Mouse (Mus musculus): ENCODE measurements around the gene 4933424G06Rik. TPM values are rescaled to one million over a fixed set of nuclear protein-coding genes. Genes with fewer than 3 reads are reported as not detected.
"Not testable (repeated sequence)": the region's sequence is repeated elsewhere in the genome, so short reads cannot be mapped to it uniquely, and the experiment has no call there.

The 4933424G06Rik gene
- 1 to 10 TPM; 1.2 TPM for total RNA-seq (2021)
- long read RNA-seq, partial matches to known transcripts = 1 of 3 reads
- long read RNA-seq, other reads (novel, unspliced or antisense) = 2 of 3 reads

- peak; percentile 98 for DNase-seq (ENCODE audit: low spot score in 2 of 2)
These were observed at the start of gene 4933424G06Rik for GRCm38 (mm10) chr1:36709854-36710280. Gene 4933424G06Rik, plus strand, starts transcription at chr1:36710149.

- peak; percentile 22 to 28 for DNase-seq (ENCODE audit: low spot score in 2 of 2)
These were observed 45.5 kb upstream of the 4933424G06Rik start for GRCm38 (mm10) chr1:36664457-36664856.

DNA sequence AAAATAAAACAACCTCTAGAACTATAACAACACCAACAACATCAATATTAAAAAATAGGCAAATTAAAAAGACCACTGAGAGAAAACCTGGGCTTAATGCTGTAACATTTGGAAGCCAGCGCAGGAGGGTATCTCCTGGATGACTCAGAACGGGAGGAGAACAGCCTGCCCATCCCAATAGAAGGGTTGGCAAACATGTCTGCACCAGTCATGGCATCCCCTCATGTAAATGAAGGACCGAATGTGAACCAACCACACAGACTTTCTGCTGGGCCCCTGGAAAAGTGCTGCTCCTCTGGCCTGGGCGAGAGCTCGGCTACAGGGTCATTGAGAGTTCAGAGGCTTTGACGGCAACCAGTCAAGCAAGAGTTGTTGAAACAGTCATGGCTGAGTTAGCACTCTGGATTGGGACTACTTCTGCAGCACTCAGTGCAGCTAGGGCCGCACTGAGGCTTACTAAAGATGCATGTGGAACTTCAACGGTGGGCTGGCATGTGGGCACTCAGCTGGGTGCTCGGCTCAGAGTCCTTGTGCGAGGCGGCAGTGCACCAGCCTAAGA lies 44.7 kb upstream of the 4933424G06Rik start:
- no peak for DNase-seq (ENCODE audit: low spot score in 2 of 2)

DNA sequence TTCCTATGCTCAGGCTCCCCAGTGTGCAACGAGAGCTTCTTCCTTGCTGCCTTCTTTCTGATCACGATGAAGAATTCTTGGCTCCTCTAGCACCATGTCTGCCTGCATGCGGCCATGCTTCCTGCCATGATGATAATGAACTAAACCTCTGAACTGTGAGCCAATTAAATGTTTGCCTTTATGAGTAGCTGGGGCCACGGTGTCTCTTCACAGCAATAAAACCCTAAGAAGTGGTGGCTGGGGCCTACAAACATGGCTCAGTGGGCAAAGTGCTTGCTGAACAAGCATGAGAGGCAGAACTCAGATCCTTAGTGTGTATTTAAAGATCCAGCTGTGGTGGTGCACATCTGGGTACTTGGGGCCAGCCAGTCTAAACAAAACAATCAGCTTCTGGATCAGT lies 44.0 kb upstream of the 4933424G06Rik start:
- no peak for DNase-seq (ENCODE audit: low spot score in 2 of 2)

- not testable (repeated sequence) for DNase-seq (ENCODE audit: low spot score in 2 of 2)
These were observed 41.9 kb upstream of the 4933424G06Rik start for GRCm38 (mm10) chr1:36668007-36668406.

- DNase-seq (ENCODE audit: low spot score in 2 of 2) = no peak
These were observed 39.7 kb upstream of the 4933424G06Rik start for GRCm38 (mm10) chr1:36670256-36670655.

GRCm38 (mm10) chr1:36671260-36671659 lies 38.7 kb upstream of the 4933424G06Rik start:
- no peak for DNase-seq (ENCODE audit: low spot score in 2 of 2)

DNA sequence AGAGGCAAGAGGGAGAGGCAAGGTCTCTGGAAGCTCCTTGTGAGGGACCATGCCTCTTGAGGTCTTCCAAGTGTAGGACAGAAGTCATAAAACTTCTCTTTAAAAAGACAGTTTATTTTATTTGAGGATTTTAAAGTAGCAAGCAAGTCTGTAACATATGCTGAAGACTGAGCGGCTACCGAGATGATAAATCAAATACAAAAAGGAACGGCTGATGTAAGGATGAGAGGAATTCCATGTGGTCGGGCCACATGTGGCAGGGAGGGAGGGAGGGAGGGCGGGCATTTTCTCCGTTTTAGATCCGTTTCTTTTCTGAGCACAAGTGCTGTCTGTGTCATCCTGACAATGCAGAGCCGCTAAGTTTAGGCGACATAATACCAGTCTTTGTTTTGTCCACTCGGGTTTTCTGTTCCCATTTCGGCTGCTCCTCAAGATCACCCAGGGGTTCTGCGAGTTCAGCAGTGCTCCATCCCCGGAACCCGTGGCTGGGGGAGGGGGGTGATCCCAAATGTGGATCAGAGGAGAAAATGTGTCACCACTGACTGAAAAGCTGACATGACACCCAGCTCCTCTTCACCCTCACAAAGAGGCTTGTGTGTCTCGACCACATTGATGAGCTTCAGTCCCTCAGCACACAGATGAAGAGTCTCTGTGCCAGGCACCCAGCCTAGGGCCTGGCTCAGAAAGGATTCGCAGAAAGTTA lies 37.1 kb upstream of the 4933424G06Rik start:
- DNase-seq (ENCODE audit: low spot score in 2 of 2) = no peak

DNA sequence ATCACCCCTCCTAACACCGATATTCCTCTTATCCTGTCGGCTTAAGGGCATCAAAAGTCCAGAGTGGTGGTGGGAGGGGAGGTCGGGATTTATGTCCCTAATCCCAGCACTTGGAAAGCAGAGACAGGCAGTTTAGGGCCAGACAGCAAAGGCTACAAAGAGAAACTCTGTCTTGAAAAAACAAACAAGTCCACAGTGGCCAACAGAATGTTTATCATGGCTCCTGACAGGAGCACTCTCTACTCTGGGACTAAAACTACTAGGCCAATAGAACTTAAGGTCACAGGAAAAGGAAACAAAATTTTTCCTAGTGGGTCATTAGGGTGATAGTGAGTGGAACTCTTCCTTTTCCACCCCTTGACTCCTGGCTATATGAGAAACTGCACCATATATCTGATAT lies 35.0 kb upstream of the 4933424G06Rik start:
- no peak for DNase-seq (ENCODE audit: low spot score in 2 of 2)

DNA sequence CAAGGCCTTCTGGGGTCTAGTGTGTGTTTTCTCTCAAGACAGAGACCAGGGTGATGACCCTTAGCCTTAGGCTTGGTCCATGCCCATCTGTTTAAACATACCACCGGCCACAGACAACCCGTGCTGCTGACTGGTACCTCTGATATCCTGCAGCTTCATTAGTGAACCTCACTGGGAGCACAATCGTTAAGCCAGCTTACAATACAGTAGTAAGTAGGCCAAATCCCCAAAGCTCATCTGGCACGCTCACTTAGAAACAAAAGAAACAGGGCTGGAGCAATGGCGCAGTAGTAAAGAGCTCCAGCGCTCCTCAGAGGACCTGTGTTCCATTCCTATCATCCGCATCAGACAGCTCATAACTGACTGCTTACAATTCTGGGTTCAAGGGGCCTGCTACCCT lies 29.1 kb upstream of the 4933424G06Rik start:
- DNase-seq (ENCODE audit: low spot score in 2 of 2) = no peak

DNA sequence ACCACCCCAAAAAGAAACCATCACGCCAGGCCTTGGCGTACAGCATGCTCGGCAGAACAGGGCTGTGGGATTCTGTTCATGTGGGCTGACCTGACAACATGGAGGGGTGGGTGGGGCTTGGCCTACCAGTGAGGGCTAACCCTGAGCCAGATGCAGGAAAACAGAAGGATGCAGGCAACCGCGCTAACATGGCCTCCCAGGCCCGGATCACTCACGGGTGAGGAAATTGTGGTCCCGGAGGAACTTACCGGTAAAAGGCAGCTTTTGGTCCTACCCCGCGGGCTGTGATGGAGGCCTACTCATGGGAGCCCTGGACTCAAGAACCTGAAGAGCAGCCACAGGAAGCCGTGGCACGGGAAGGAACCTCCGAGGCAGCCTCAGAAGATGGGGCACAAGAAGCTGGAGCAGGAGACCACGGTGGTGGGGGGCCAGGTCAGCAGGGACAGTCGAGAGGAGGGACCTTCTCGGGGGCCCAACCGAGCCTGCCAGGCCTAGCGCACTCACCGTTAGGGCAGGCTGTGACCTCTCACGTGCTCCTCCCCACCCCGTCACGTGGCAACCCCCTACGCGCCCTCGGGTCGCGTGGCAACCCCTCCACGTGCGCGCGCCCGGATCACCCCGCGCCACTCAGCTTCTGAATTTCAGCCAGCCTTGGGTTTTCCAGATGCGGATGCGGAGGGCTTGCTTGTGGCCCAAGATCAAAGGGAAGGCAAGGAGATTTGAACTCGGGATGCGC lies 27.2 kb upstream of the 4933424G06Rik start, which contains the start of gene Fam178b:
TSS of gene Fam178b (minus strand) at position 564 of the 736 bp plus-strand sequence.
- DNase-seq (ENCODE audit: low spot score in 2 of 2) = no peak

- peak; percentile 79 to 86 for DNase-seq (ENCODE audit: low spot score in 2 of 2)
These were observed 26.0 kb upstream of the 4933424G06Rik start for GRCm38 (mm10) chr1:36683810-36684467.

GRCm38 (mm10) chr1:36690671-36691235 lies 19.2 kb upstream of the 4933424G06Rik start:
- no peak for DNase-seq (ENCODE audit: low spot score in 2 of 2)

GRCm38 (mm10) chr1:36691271-36692155 lies 18.4 kb upstream of the 4933424G06Rik start, which contains the start of gene Cox5b:
Gene Cox5b, plus strand, starts transcription at chr1:36691449.
- peak; percentile 95 to 96 for DNase-seq (ENCODE audit: low spot score in 2 of 2)

GRCm38 (mm10) chr1:36694871-36695270 lies 15.1 kb upstream of the 4933424G06Rik start:
- DNase-seq (ENCODE audit: low spot score in 2 of 2) = no peak

GRCm38 (mm10) chr1:36696411-36696810 lies 13.5 kb upstream of the 4933424G06Rik start:
- DNase-seq (ENCODE audit: low spot score in 2 of 2) = no peak

GRCm38 (mm10) chr1:36697030-36697429 lies 12.9 kb upstream of the 4933424G06Rik start:
- DNase-seq (ENCODE audit: low spot score in 2 of 2) = no peak

- DNase-seq (ENCODE audit: low spot score in 2 of 2) = no peak
These were observed 2.8 kb upstream of the 4933424G06Rik start for GRCm38 (mm10) chr1:36707166-36707565.

- no peak for DNase-seq (ENCODE audit: low spot score in 2 of 2)
These were observed 2.2 kb upstream of the 4933424G06Rik start for GRCm38 (mm10) chr1:36707797-36708196.

GRCm38 (mm10) chr1:36708626-36709025 lies 1.3 kb upstream of the 4933424G06Rik start:
- DNase-seq (ENCODE audit: low spot score in 2 of 2) = no peak
